Comparison of ENCODE assay signal across 24 mouse cellular contexts in the genomic region with DNA sequence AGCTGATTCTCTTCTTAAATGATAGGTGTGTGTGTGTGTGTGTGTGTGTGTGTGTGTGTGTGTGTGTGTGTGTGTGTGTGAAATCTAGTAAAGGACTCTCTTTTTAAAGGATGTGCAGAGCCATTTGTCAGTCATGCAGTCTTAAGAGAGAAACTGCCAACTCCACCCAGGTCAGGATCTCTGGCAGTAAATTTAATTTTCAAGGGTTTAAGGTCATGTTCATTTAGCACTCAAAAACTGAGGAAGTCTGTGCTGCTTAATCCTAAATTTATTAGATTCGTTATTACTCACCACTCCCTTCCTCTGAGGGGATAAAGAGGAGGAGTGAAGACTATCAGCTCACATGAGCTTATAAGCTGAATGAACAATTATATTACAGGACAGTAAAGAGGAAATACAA.
DNase-seq lines count a peak whose midpoint lies in the region; ATAC-seq and TF ChIP-seq lines count a peak whose summit lies in the region.
"Had no signal": no experiment of that assay in that cellular context is flagged by ENCODE, and none has a peak within 500 bp of the region (broad histone marks: within the 10 kb centered on the region; RNA-seq: fewer than 3 reads in every experiment).

No protein-coding gene starts in this region.

- no peak overlapping the region for H3K27ac ChIP-seq in midbrain, embryonic 11.5 days (ENCODE audit: low read depth, low read length)
- H3K27ac ChIP-seq in midbrain, embryonic 16.5 days (ENCODE audit: low read length), result no peak overlapping the region
- H3K27ac ChIP-seq in kidney, postnatal 0 days, result no peak overlapping the region
- H3K27ac ChIP-seq: hindbrain, embryonic 10.5 days; hindbrain, embryonic 15.5 days; liver, embryonic 13.5 days had no signal

- no peak for TF ChIP-seq CTCF in kidney, postnatal 0 days (IDR thresholded peaks at IDR 0.05; ENCODE audit: low read depth)

- H3K36me3 ChIP-seq in midbrain, embryonic 11.5 days (ENCODE audit: control insufficient read depth, insufficient read depth, low read length), result no peaks in the 10 kb centered on the region
- no peaks in the 10 kb centered on the region for H3K36me3 ChIP-seq in midbrain, embryonic 16.5 days (ENCODE audit: control insufficient read depth, insufficient read depth, low read length)
- H3K36me3 ChIP-seq in kidney, postnatal 0 days (ENCODE audit: insufficient read depth, low read length), result no peaks in the 10 kb centered on the region
- H3K36me3 ChIP-seq: hindbrain, embryonic 10.5 days; hindbrain, embryonic 15.5 days; liver, embryonic 13.5 days had no signal

- H3K9ac ChIP-seq in midbrain, embryonic 11.5 days (ENCODE audit: low read length), result no peak overlapping the region
- no peak overlapping the region for H3K9ac ChIP-seq in midbrain, embryonic 16.5 days (ENCODE audit: low read depth, low read length)
- H3K9ac ChIP-seq in kidney, postnatal 0 days (ENCODE audit: low read depth, low read length), result no peak overlapping the region
- H3K9ac ChIP-seq: forebrain, postnatal 0 days; hindbrain, embryonic 15.5 days; liver, embryonic 13.5 days had no signal

- peak; percentile 10 for DNase-seq in adrenal gland, adult 2 months
- DNase-seq in adrenal gland, postnatal 10 days, result no peak
- peak; percentile 74 for DNase-seq in midbrain, embryonic 11.5 days (ENCODE audit: low spot score, missing footprints)
- DNase-seq in kidney, postnatal 0 days (ENCODE audit: low spot score), result peak; percentile 32
- DNase-seq in lung, postnatal 14 days, result no peak
- DNase-seq in gastrocnemius, adult 18-20 months (ENCODE audit: low spot score), result no peak
- DNase-seq: adrenal gland, postnatal 14 days; cerebellum, adult 11 months; cerebellum, adult 9-11 months; forebrain, postnatal 0 days; gastrocnemius, postnatal 10 days; heart, postnatal 14 days; left cerebral cortex, postnatal 4 days; liver, embryonic 13.5 days; lung, adult 2 months; lung, postnatal 10 days; spleen, adult 18-20 months; thymus, postnatal 14 days had no signal

- H3K27me3 ChIP-seq in midbrain, embryonic 11.5 days (ENCODE audit: control insufficient read depth, insufficient read depth, low read length), result no peaks in the 10 kb centered on the region
- H3K27me3 ChIP-seq in midbrain, embryonic 16.5 days (ENCODE audit: control insufficient read depth, insufficient read depth, low read depth, low read length), result no peaks in the 10 kb centered on the region
- no peaks in the 10 kb centered on the region for H3K27me3 ChIP-seq in kidney, postnatal 0 days (ENCODE audit: insufficient read depth, low read length)
- H3K27me3 ChIP-seq: CH12.LX; hindbrain, embryonic 15.5 days; liver, embryonic 13.5 days had no signal

- H3K4me2 ChIP-seq in midbrain, embryonic 11.5 days, result no peak overlapping the region
- no peak overlapping the region for H3K4me2 ChIP-seq in midbrain, embryonic 16.5 days (ENCODE audit: low read length)
- no peak overlapping the region for H3K4me2 ChIP-seq in kidney, postnatal 0 days (ENCODE audit: low read length)
- H3K4me2 ChIP-seq: hindbrain, embryonic 15.5 days; liver, embryonic 13.5 days had no signal

- no peak overlapping the region for H3K4me3 ChIP-seq in midbrain, embryonic 11.5 days (ENCODE audit: low read depth, low read length)
- no peak overlapping the region for H3K4me3 ChIP-seq in midbrain, embryonic 16.5 days (ENCODE audit: low read depth, low read length)
- no peak overlapping the region for H3K4me3 ChIP-seq in kidney, postnatal 0 days (replicated peaks; ENCODE audit: low read depth, low read length)
- H3K4me3 ChIP-seq: erythroblast, embryonic 14.5 days; hindbrain, embryonic 10.5 days; hindbrain, embryonic 15.5 days; liver, embryonic 13.5 days had no signal

- 72% methylated on average over 1 of the region's 1 CpGs for WGBS in midbrain, embryonic 11.5 days
- WGBS in midbrain, embryonic 16.5 days, result 38% methylated on average over 1 of the region's 1 CpGs
- WGBS in kidney, postnatal 0 days, result 33% methylated on average over 1 of the region's 1 CpGs

- H3K4me1 ChIP-seq in midbrain, embryonic 11.5 days (ENCODE audit: control insufficient read depth, insufficient read depth, low read length), result no peaks in the 10 kb centered on the region
- no peaks in the 10 kb centered on the region for H3K4me1 ChIP-seq in midbrain, embryonic 16.5 days (ENCODE audit: control insufficient read depth, insufficient read depth, low read length)
- H3K4me1 ChIP-seq in kidney, postnatal 0 days (replicated peaks; ENCODE audit: insufficient read depth, low read length), result no peaks in the 10 kb centered on the region
- H3K4me1 ChIP-seq: hindbrain, embryonic 10.5 days; hindbrain, embryonic 15.5 days; liver, embryonic 13.5 days had no signal

- H3K9me3 ChIP-seq in midbrain, embryonic 11.5 days (ENCODE audit: control insufficient read depth, low read length), result no peaks in the 10 kb centered on the region
- no peaks in the 10 kb centered on the region for H3K9me3 ChIP-seq in midbrain, embryonic 16.5 days (replicated peaks; ENCODE audit: control insufficient read depth, low read length, poor library complexity, severe bottlenecking)
- no peaks in the 10 kb centered on the region for H3K9me3 ChIP-seq in kidney, postnatal 0 days (replicated peaks; ENCODE audit: low read length)
- H3K9me3 ChIP-seq: hindbrain, embryonic 10.5 days; hindbrain, embryonic 15.5 days had no signal

- peak; percentile 46; the same call in 1 of the 2 replicates for ATAC-seq in midbrain, embryonic 11.5 days (ENCODE audit: low FRiP score)
- no peak for ATAC-seq in midbrain, embryonic 16.5 days
- no peak for ATAC-seq in kidney, postnatal 0 days (replicated peaks; ENCODE audit: low FRiP score, low read depth)
- ATAC-seq: forebrain, postnatal 0 days; inflammation-experienced regulatory T-cells, adult 6 months had no signal

Comparison
In these comparisons a context has a peak if more than half of its experiments do, and no peak if none do; other contexts are left out.
1. DNase-seq: peak in adrenal gland, adult 2 months (single experiment), midbrain, embryonic 11.5 days (single experiment) and kidney, postnatal 0 days (single experiment); none in adrenal gland, postnatal 10 days (single experiment), lung, postnatal 14 days (single experiment) and gastrocnemius, adult 18-20 months (single experiment).